Mouse (Mus musculus): Measurements from ENCODE around the gene Ddx19a. TPM values are rescaled to one million over a fixed set of nuclear protein-coding genes. Genes with fewer than 3 reads are reported as not detected.

Ddx19a gene
- polyA plus RNA-seq, 1 experiment = 44.0 TPM

DNA sequence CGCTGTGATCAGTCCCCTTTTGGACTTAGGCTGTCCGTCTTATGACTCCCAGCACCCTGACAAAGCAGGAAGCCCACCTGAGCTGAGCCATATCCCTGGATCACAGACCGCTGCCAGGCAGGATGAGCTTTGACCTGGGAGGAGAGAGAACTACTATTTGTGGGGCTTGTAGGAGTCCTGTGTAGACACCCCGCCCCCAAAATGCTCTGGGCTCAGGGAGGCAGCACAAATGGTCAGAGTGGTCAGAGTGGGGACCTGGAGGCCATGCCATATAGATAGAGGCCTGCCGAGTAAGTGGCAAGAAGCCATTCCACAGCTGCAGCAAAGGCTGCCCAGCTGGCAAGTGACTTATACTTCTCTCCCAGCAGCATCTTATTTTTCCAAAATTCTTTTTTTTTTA is 39.5 kb downstream of the Ddx19a start:
- H3ac ChIP-seq (ENCODE audit: control insufficient read depth, insufficient read length, low read depth) = no peak overlapping the region
- peaks cover 1% of the 10 kb centered on the region for H3K79me3 ChIP-seq (ENCODE audit: low read depth)
- H3K4me3 ChIP-seq (ENCODE audit: insufficient read depth, poor library complexity, severe bottlenecking) = no peak overlapping the region
- peaks cover 11% of the 10 kb centered on the region for H3K79me2 ChIP-seq (ENCODE audit: control insufficient read depth, insufficient read depth)
- H3K36me3 ChIP-seq (ENCODE audit: control insufficient read depth, insufficient read depth) = peaks cover 28% of the 10 kb centered on the region
- no peaks in the 10 kb centered on the region for H3K27me3 ChIP-seq (ENCODE audit: control insufficient read depth, insufficient read depth, insufficient read length)
- TF ChIP-seq FOSL1 (IDR thresholded peaks at IDR 0.05; ENCODE audit: insufficient read depth, low read length, poor library complexity, severe bottlenecking) (no peak), MAX (IDR thresholded peaks at IDR 0.05) (no peak), CEBPB (IDR thresholded peaks at IDR 0.05; ENCODE audit: low read depth) (no peak), MYOG (IDR thresholded peaks at IDR 0.05; ENCODE audit: control insufficient read depth, extremely low read depth, insufficient read length) (no peak), USF1 (IDR thresholded peaks at IDR 0.05; ENCODE audit: low read depth) (no peak), CTCF (IDR thresholded peaks at IDR 0.05; ENCODE audit: control insufficient read depth, insufficient read depth, insufficient read length) (no peak), MYOD1 (IDR thresholded peaks at IDR 0.05; ENCODE audit: control insufficient read depth, insufficient read length, low read depth) (no peak)

DNA sequence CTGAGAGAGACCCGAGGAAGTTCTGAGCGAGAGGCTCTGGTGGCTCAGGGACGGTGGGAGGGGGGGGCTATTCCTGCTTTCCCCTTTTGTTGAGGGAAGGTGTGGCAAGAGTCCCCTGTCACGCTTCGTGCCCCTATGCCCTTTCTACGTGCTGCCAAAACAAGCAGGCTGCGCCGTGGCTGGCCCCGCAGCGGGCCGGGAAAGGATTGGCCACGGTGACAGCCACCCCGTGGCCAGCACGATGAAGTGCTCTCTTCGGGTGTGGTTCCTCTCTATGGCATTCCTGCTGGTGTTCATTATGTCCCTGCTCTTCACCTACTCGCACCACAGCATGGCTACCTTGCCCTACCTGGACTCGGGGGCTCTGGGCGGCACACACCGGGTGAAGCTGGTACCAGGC is 40.1 kb downstream of the Ddx19a start:
- Histone ChIP-seq H3K79me2 (ENCODE audit: control insufficient read depth, insufficient read depth) (peaks cover 11% of the 10 kb centered on the region), H3K27me3 (ENCODE audit: control insufficient read depth, insufficient read depth, insufficient read length) (no peaks in the 10 kb centered on the region), H3K4me3 (ENCODE audit: insufficient read depth, poor library complexity, severe bottlenecking) (no peak overlapping the region), H3ac (ENCODE audit: control insufficient read depth, insufficient read length, low read depth) (no peak overlapping the region), H3K79me3 (ENCODE audit: low read depth) (peaks cover 1% of the 10 kb centered on the region), H3K36me3 (ENCODE audit: control insufficient read depth, insufficient read depth) (peaks cover 28% of the 10 kb centered on the region)
- TF ChIP-seq CEBPB (IDR thresholded peaks at IDR 0.05; ENCODE audit: low read depth) (no peak), MAX (IDR thresholded peaks at IDR 0.05) (no peak)

- no peak overlapping the region for H3K4me3 ChIP-seq (ENCODE audit: insufficient read depth, poor library complexity, severe bottlenecking)
- H3K36me3 ChIP-seq (ENCODE audit: control insufficient read depth, insufficient read depth) = peaks cover 26% of the 10 kb centered on the region
- no peaks in the 10 kb centered on the region for H3K27me3 ChIP-seq (ENCODE audit: control insufficient read depth, insufficient read depth, insufficient read length)
- TF ChIP-seq MYOD1 (IDR thresholded peaks at IDR 0.05; ENCODE audit: control insufficient read depth, insufficient read length, low read depth) (no peak), CEBPB (IDR thresholded peaks at IDR 0.05; ENCODE audit: low read depth) (no peak), CTCF (IDR thresholded peaks at IDR 0.05; ENCODE audit: control insufficient read depth, insufficient read depth, insufficient read length) (no peak), FOSL1 (IDR thresholded peaks at IDR 0.05; ENCODE audit: insufficient read depth, low read length, poor library complexity, severe bottlenecking) (no peak), MYOG (IDR thresholded peaks at IDR 0.05; ENCODE audit: control insufficient read depth, extremely low read depth, insufficient read length) (no peak), USF1 (IDR thresholded peaks at IDR 0.05; ENCODE audit: low read depth) (no peak), MAX (IDR thresholded peaks at IDR 0.05) (no peak)
- no peak overlapping the region for H3ac ChIP-seq (ENCODE audit: control insufficient read depth, insufficient read length, low read depth)
- peaks cover 12% of the 10 kb centered on the region for H3K79me2 ChIP-seq (ENCODE audit: control insufficient read depth, insufficient read depth)
- H3K79me3 ChIP-seq (ENCODE audit: low read depth) = peaks cover 1% of the 10 kb centered on the region
Observed at GRCm38 (mm10) chr8:110956619-110957450, 40.8 kb downstream of the Ddx19a start.

- Histone ChIP-seq H3ac (ENCODE audit: control insufficient read depth, insufficient read length, low read depth) (no peak overlapping the region), H3K4me3 (ENCODE audit: insufficient read depth, poor library complexity, severe bottlenecking) (no peak overlapping the region), H3K79me3 (ENCODE audit: low read depth) (peaks cover 5% of the 10 kb centered on the region), H3K27me3 (ENCODE audit: control insufficient read depth, insufficient read depth, insufficient read length) (no peaks in the 10 kb centered on the region), H3K79me2 (ENCODE audit: control insufficient read depth, insufficient read depth) (peaks cover 32% of the 10 kb centered on the region), H3K36me3 (ENCODE audit: control insufficient read depth, insufficient read depth) (peaks cover 23% of the 10 kb centered on the region)
- TF ChIP-seq USF1 (IDR thresholded peaks at IDR 0.05; ENCODE audit: low read depth) (no peak), MYOD1 (IDR thresholded peaks at IDR 0.05; ENCODE audit: control insufficient read depth, insufficient read length, low read depth) (no peak), MAX (IDR thresholded peaks at IDR 0.05) (no peak), CTCF (IDR thresholded peaks at IDR 0.05; ENCODE audit: control insufficient read depth, insufficient read depth, insufficient read length) (no peak), CEBPB (IDR thresholded peaks at IDR 0.05; ENCODE audit: low read depth) (no peak), FOSL1 (IDR thresholded peaks at IDR 0.05; ENCODE audit: insufficient read depth, low read length, poor library complexity, severe bottlenecking) (no peak), MYOG (IDR thresholded peaks at IDR 0.05; ENCODE audit: control insufficient read depth, extremely low read depth, insufficient read length) (no peak)
Observed at GRCm38 (mm10) chr8:110954776-110955175, 42.8 kb downstream of the Ddx19a start.

- Histone ChIP-seq H3K79me3 (ENCODE audit: low read depth) (peaks cover 17% of the 10 kb centered on the region), H3K79me2 (ENCODE audit: control insufficient read depth, insufficient read depth) (peaks cover 51% of the 10 kb centered on the region), H3K4me3 (ENCODE audit: insufficient read depth, poor library complexity, severe bottlenecking) (no peak overlapping the region), H3K27me3 (ENCODE audit: control insufficient read depth, insufficient read depth, insufficient read length) (no peaks in the 10 kb centered on the region), H3ac (ENCODE audit: control insufficient read depth, insufficient read length, low read depth) (no peak overlapping the region), H3K36me3 (ENCODE audit: control insufficient read depth, insufficient read depth) (peaks cover 21% of the 10 kb centered on the region)
- TF ChIP-seq MYOG (IDR thresholded peaks at IDR 0.05; ENCODE audit: control insufficient read depth, extremely low read depth, insufficient read length) (no peak), CTCF (IDR thresholded peaks at IDR 0.05; ENCODE audit: control insufficient read depth, insufficient read depth, insufficient read length) (no peak)
Observed at GRCm38 (mm10) chr8:110950065-110950484, 47.5 kb downstream of the Ddx19a start.

DNA sequence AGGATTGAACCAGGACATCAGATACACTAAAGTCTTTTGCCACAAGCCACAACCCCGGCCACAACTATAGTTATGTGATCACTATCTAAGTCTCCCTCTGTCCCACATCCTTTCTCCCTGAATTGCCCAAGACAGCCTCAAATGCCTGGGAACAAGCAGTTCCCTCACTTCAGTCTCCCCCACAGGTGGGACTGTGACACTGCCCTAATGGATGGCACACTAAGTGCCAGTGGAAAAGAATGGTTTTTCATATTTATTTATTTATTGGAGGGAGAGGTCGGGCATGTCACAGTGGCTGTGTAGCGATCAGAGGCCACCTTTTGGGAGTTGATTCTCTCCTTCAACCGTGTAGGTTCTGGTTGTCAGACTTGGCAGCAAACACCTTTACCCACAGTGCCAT is 51.9 kb downstream of the Ddx19a start:
- Histone ChIP-seq H3K27me3 (ENCODE audit: control insufficient read depth, insufficient read depth, insufficient read length) (no peaks in the 10 kb centered on the region), H3ac (ENCODE audit: control insufficient read depth, insufficient read length, low read depth) (no peak overlapping the region), H3K36me3 (ENCODE audit: control insufficient read depth, insufficient read depth) (peaks cover 13% of the 10 kb centered on the region), H3K79me2 (ENCODE audit: control insufficient read depth, insufficient read depth) (peaks cover 62% of the 10 kb centered on the region), H3K4me3 (ENCODE audit: insufficient read depth, poor library complexity, severe bottlenecking) (no peak overlapping the region), H3K79me3 (ENCODE audit: low read depth) (peaks cover 16% of the 10 kb centered on the region)
- TF ChIP-seq FOSL1 (IDR thresholded peaks at IDR 0.05; ENCODE audit: insufficient read depth, low read length, poor library complexity, severe bottlenecking) = no peak
- TF ChIP-seq CEBPB (IDR thresholded peaks at IDR 0.05; ENCODE audit: low read depth) = peak; percentile 24

All from C2C12 (cell line).